10 mouse cellular contexts compared by ENCODE assay signal in the genomic region with DNA sequence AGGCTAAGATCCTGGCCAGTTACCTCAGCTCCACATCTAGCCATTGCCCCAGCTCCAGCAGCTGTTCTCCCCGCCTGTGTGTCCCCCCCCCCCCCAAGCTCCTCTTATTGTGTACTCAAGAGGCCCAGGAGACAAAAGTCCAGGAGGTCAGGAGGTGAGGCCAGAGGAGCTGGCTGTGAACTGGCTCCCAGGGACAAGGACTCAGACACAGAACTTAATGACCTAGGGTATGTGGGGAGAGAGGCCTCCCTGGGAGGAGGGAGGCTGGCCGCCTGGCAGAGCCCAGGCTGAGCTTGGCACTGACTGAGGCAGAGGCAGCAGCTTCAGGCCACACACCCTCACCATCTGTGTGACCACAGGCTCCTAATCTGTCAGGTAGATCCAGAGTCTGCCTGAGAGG. TPM values are rescaled to one million over a fixed set of nuclear protein-coding genes. Genes with fewer than 3 reads are reported as not detected.
DNase-seq lines count a peak whose midpoint lies in the region; ATAC-seq lines count a peak whose summit lies in the region.
"Had no signal": no experiment of that assay in that cellular context is flagged by ENCODE, and none has a peak within 500 bp of the region (broad histone marks: within the 10 kb centered on the region; RNA-seq: fewer than 3 reads in every experiment).

No protein-coding gene starts in this region.

- H3K27ac ChIP-seq in hindbrain, embryonic 16.5 days (ENCODE audit: low read depth, low read length): no peak overlapping the region
- H3K27ac ChIP-seq in midbrain, embryonic 13.5 days: no peak overlapping the region
- no peak overlapping the region for H3K27ac ChIP-seq in heart, embryonic 10.5 days

- H3K9me3 ChIP-seq in hindbrain, embryonic 16.5 days (ENCODE audit: control insufficient read depth, low read length): no peaks in the 10 kb centered on the region
- H3K9me3 ChIP-seq in midbrain, embryonic 13.5 days: no peaks in the 10 kb centered on the region
- no peaks in the 10 kb centered on the region for H3K9me3 ChIP-seq in heart, embryonic 10.5 days

- peak overlapping the region; percentile 13; the same call in 1 of the 2 replicates for H3K4me2 ChIP-seq in hindbrain, embryonic 16.5 days (ENCODE audit: low read length)
- H3K4me2 ChIP-seq in midbrain, embryonic 13.5 days (replicated peaks): peak overlapping the region; percentile 90

- no peaks in the 10 kb centered on the region for H3K27me3 ChIP-seq in hindbrain, embryonic 16.5 days (replicated peaks; ENCODE audit: control insufficient read depth, insufficient read depth, low read length)
- H3K27me3 ChIP-seq in midbrain, embryonic 13.5 days: peaks cover 7% of the 10 kb centered on the region
- peaks cover 79% of the 10 kb centered on the region for H3K27me3 ChIP-seq in heart, embryonic 10.5 days (ENCODE audit: insufficient read depth, poor library complexity, severe bottlenecking)

- ATAC-seq in hindbrain, embryonic 16.5 days: no peak
- ATAC-seq in midbrain, embryonic 13.5 days: no peak

- H3K4me3 ChIP-seq in hindbrain, embryonic 16.5 days (ENCODE audit: low read length): no peak overlapping the region
- H3K4me3 ChIP-seq in midbrain, embryonic 13.5 days (replicated peaks): no peak overlapping the region
- no peak overlapping the region for H3K4me3 ChIP-seq in heart, embryonic 10.5 days

- DNase-seq in adrenal gland, postnatal 14 days: peak; percentile 67
- no peak for DNase-seq in adrenal gland, adult 18-20 months (ENCODE audit: low spot score in 2 of 2)
- peak; percentile 63 to 75 for DNase-seq in adrenal gland, postnatal 36 days
- DNase-seq in heart, embryonic 10.5 days (ENCODE audit: low spot score): no peak
- no peak for DNase-seq in right cerebral cortex, postnatal 25 days
- DNase-seq in B cell, adult 2 months: no peak
- DNase-seq: left cerebral cortex, postnatal 4 days; right cerebral cortex, adult 18-20 months had no signal

- no peaks in the 10 kb centered on the region for H3K36me3 ChIP-seq in hindbrain, embryonic 16.5 days (ENCODE audit: control insufficient read depth, insufficient read depth, low read length)
- no peaks in the 10 kb centered on the region for H3K36me3 ChIP-seq in midbrain, embryonic 13.5 days
- no peaks in the 10 kb centered on the region for H3K36me3 ChIP-seq in heart, embryonic 10.5 days

- 25% methylated on average over 2 of the region's 2 CpGs for WGBS in hindbrain, embryonic 16.5 days
- WGBS in midbrain, embryonic 13.5 days: 25% methylated on average over 2 of the region's 2 CpGs
- 39% methylated on average over 2 of the region's 2 CpGs for WGBS in heart, embryonic 10.5 days

- peaks cover 79% of the 10 kb centered on the region for H3K4me1 ChIP-seq in hindbrain, embryonic 16.5 days (ENCODE audit: control insufficient read depth, insufficient read depth, low read depth, low read length)
- peaks cover 97% of the 10 kb centered on the region for H3K4me1 ChIP-seq in midbrain, embryonic 13.5 days (replicated peaks)
- H3K4me1 ChIP-seq in heart, embryonic 10.5 days: peaks cover 74% of the 10 kb centered on the region

- no peak overlapping the region for H3K9ac ChIP-seq in hindbrain, embryonic 16.5 days (ENCODE audit: low read depth, low read length)
- peak overlapping the region; percentile 72; the same call in 1 of the 2 replicates for H3K9ac ChIP-seq in midbrain, embryonic 13.5 days (replicated peaks)

RNA-seq across cellular contexts. Expression of a gene that starts 5.2 kb away (rescaled TPM):
- 55.8 and 77.0 TPM in 2 replicates for total RNA-seq in adrenal gland, postnatal 14 days (2021)
- total RNA-seq in adrenal gland, adult 18-20 months (2021): 10 to 100 TPM; 62.7 to 76.0 TPM
- total RNA-seq in adrenal gland, postnatal 36 days (2021): 100 to 1,000 TPM in 1 of 2 experiments, 10 to 100 TPM in 1; 52.1 to 118 TPM
- 4.7 and 4.9 TPM in 2 replicates for polyA plus RNA-seq in hindbrain, embryonic 16.5 days (2015; fragmentation: Nextera tagmentation; extraction: Ambion mirVana)
- 5.1 and 6.1 TPM in 2 replicates for polyA plus RNA-seq in midbrain, embryonic 13.5 days (2015; fragmentation: Nextera tagmentation; extraction: Ambion mirVana)
- polyA plus RNA-seq in heart, embryonic 10.5 days (2016; fragmentation: Nextera tagmentation; extraction: Ambion mirVana): 0.60 and 1.5 TPM in 2 replicates

Comparison
In these comparisons a context has a peak if more than half of its experiments do, and no peak if none do; other contexts are left out.
1. DNase-seq: peak in adrenal gland, postnatal 14 days (single experiment) and adrenal gland, postnatal 36 days (2 of 2); none in adrenal gland, adult 18-20 months (0 of 2), heart, embryonic 10.5 days (single experiment), right cerebral cortex, postnatal 25 days (single experiment) and B cell, adult 2 months (0 of 2).